Mouse (Mus musculus): ENCODE measurements around the gene Gngt2.

GRCm38 (mm10) chr11:95814101-95814500 lies 22.9 kb upstream of the Gngt2 start:
- TF ChIP-seq CTCF (IDR thresholded peaks at IDR 0.05; ENCODE audit: control insufficient read depth, insufficient read depth, insufficient read length) (no peak), MAX (IDR thresholded peaks at IDR 0.05) (no peak)

Measured in C2C12 (cell line).